Mouse (Mus musculus) c-Kit-positive CD71-positive TER-119-positive erythroid progenitor cells, embryonic 14.5 days (primary cell): ENCODE data around the gene Slco3a1.

ENCODE experiments used
- DNase-seq: peaks from one replicate; pipeline ENCODE4 v3.0.0-alpha.2; 2013; ENCODE audit warnings: low spot score

The Slco3a1 gene

GRCm38 (mm10) chr7:74381881-74382281 is 172.7 kb downstream of the Slco3a1 start:
- no peak for DNase-seq

GRCm38 (mm10) chr7:74381051-74381450 is 173.5 kb downstream of the Slco3a1 start:
- DNase-seq = no peak

DNA sequence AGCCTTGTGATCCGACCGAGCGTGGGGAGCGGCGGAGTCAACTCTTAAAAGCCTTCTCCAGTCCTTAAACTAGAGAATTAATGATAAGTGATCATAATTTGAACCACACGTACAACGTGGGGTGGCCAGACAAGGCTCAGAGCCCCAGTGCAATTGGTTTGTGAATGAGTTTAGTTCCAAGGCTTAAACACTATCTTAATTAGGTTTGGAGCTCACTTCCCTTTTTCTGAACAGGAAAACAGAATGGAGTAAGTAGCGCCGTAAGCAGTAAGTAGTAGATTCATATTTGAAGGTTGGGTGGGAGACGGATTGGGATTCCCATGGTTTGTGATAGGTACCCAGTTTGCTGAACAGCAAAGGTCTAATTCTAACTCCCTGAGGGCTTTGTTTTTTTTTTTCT is 176.7 kb downstream of the Slco3a1 start:
- DNase-seq = no peak

GRCm38 (mm10) chr7:74376397-74377044 is 178.1 kb downstream of the Slco3a1 start:
- DNase-seq = no peak

GRCm38 (mm10) chr7:74375174-74375957 is 179.2 kb downstream of the Slco3a1 start:
- DNase-seq = no peak

- DNase-seq = no peak
These were observed 181.5 kb downstream of the Slco3a1 start for GRCm38 (mm10) chr7:74373056-74373455.

GRCm38 (mm10) chr7:74372141-74372582 is 182.4 kb downstream of the Slco3a1 start:
- DNase-seq = no peak

GRCm38 (mm10) chr7:74371656-74372055 is 182.9 kb downstream of the Slco3a1 start:
- no peak for DNase-seq

DNA sequence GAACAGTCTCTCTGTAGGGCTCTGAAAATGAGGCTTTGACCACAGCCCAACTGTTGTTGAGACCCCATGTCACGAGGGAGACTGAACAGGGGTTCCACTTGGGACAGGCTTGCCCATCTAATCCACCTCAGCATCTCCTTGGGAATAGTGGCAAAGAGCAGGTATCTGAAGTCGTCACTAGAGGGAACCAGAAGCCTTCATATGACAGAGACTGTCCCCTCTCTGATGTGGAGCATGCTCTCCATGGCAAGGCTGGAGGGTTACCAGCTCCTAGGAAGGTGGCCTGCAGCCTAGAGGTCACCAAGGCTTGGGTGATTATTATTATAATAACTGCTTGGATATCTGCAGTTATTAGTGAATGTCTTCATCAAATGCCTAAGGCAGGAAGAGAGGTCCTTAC is 183.4 kb downstream of the Slco3a1 start:
- no peak for DNase-seq

DNA sequence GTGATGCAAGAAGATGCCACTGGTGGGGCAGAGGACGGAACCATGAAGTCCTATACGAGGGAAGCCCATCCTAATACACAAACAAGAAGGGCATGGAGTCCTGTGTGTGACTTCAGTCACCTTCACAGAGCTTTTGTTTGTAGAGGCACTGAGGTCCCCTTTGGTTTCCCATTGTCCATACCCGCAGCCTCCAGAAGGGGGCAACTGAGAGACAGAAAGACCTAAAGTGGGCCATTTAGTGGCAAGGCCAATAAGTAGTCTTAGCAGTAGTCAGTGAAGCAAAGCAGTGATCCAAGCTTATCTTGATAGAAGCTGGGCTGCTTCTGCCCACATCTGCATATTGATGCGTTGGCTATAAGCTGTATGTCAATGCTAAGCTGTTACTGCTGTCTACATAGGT is 184.9 kb downstream of the Slco3a1 start:
- DNase-seq = no peak

GRCm38 (mm10) chr7:74368256-74368980 is 186.2 kb downstream of the Slco3a1 start:
- no peak for DNase-seq

- no peak for DNase-seq
These were observed 187.2 kb downstream of the Slco3a1 start for GRCm38 (mm10) chr7:74367350-74367749.

DNA sequence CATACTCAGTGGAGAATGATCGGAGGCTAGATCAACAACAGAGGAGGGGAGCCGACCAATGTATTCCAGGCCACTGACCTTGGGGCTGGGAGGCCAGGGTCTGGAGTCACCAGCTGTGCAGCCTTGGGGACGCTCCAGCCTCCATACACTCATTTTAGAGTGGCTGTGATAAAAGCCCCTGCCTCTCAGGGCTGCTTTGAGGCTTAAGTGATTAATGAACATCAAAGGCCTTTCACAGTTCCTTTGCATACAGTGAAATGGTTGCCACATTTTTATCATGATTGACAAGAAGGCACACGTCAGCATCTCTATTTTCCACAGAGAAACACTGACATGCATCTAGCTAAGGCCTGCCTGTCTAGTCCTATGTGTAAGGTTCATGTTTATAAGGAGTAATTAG is 189.0 kb downstream of the Slco3a1 start:
- no peak for DNase-seq

- DNase-seq = no peak
These were observed 189.6 kb downstream of the Slco3a1 start for GRCm38 (mm10) chr7:74364956-74365355.

- DNase-seq = no peak
These were observed 191.1 kb downstream of the Slco3a1 start for GRCm38 (mm10) chr7:74363440-74363839.

DNA sequence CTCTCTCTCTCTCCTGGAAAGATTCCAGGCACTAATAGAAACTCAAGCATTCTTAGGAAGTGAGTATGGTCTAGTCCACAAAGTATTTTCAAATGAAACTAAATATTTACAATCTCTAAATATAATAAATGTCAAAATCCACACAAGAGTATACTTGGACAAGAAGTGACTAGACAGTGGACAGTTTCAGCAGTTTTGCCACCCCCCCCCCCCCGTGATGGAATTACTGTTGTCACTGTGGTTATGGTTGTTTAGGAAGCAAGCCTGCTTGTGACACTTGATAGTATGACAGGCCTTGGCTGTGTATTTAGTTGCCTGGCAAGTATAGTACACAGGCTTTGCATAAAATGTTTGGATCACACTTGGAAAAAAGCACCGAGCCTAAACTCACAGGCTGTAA is 192.9 kb downstream of the Slco3a1 start:
- DNase-seq = no peak

DNA sequence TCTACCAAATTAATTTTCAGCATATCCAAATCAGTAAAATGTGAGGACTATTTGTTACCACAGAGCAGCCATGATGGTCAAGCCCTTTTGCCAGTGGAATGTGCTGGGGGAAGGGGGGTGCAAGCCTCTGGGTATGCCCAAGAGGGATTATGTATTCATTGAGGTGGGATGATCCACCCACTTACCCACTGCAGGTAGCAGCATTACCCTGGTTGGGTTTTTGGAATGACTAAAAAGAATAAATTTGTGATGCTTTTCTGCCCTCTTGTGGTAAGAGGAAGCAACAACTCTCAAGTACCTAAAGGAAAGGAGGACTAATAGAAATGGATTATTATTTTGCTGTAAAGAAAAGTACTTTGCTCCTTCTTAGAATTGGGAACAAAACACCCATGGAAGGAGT is 197.6 kb downstream of the Slco3a1 start:
- no peak for DNase-seq

DNA sequence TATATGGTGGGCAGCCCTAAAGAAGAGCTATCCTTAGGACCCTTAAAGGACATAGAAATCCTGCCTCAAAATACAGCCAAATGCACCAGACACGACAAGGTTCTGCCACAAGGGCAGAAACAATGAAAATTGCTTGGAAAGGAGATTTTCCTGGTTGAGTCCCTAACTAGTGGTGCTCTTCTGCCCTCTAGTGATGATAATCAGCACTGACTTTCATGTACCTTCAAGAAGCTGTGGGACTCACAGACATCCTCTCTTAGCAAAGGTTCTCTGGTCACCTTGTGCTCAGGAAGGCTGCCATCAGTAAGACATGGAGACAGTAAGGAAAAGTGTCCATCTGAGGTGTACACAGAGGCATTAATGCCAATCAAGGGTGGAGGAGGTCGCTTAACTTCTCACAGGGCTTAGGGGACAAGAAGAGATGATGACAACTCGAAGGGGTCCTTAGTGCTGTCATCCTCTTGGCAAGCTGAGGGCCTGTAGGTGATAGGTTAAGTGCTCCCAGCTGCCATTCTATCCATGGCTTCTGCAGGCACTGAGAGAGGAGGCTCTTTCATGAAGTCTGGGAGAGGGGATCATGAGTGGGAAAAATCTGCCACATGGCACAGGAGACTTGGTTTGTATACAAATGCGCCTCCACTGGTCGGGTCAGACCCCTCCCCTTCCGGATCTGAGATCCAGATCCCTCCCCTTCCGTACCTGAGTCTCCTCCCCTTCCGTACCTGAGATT is 199.9 kb downstream of the Slco3a1 start:
- DNase-seq = no peak

DNA sequence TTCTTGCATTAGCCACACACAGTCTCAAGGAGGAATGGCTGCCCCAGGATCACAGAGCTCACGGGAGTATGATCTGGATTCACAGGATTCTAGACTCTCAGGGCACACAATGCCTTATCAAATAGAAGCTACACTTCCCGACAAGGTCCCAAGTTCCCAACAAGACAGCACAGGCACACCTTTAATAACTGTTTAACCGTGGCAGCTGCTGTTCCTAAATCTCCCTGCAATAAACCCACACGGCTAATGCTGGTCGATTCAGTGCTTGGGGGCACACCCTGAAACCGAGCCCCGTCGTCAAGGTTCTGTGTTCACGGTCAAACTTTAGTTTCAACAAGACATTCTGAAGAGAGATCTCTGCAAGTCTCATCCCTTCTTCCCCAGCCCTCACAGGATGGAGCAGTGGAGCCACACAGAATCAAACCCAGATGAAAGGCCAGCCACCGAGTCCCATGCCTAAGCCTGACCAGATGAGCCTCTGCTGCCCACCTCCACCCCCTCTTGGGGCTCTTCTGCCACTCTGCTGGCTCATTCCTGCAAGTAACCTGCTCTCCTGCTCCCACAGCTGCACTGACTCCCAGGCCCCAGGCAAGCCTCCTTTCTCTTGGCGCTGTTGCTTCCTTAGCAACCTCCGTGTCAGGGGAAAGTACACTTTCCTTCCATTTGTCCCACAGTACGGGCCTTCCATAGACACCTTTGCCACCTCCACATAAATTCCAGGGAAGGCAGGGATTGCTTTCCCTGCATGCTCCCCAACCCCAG is 200.7 kb downstream of the Slco3a1 start:
- no peak for DNase-seq

GRCm38 (mm10) chr7:74353240-74353639 is 201.3 kb downstream of the Slco3a1 start:
- DNase-seq = no peak

GRCm38 (mm10) chr7:74348318-74348890 is 206.2 kb downstream of the Slco3a1 start:
- no peak for DNase-seq
